Mouse (Mus musculus) heart, postnatal 0 days (tissue): ENCODE data around the gene Gm10401.

Experiments
- CTCF ChIP-seq: IDR thresholded peaks from 2 replicates; pipeline ENCODE4 v1.5.1; 2016; ENCODE audit warnings: antibody characterized with exemption, control low read depth, low read depth
- EP300 ChIP-seq: IDR thresholded peaks from 2 replicates; pipeline ENCODE4 v1.6.1; 2016; ENCODE audit warnings: antibody characterized with exemption, low read depth

- TF ChIP-seq CTCF (no peak), EP300 (no peak)
Measured at GRCm38 (mm10) chr5:115069611-115070010, 28.5 kb downstream of the Gm10401 start.
